Mouse (Mus musculus) urinary bladder, postnatal 25 days (tissue): ENCODE results near the gene Cdipt.

Source experiments
- DNase-seq: peaks from one replicate; pipeline ENCODE4 v3.0.0; 2022; ENCODE audit warnings: low spot score

Gene Cdipt

GRCm38 (mm10) chr7:126975950-126976866, 494 bp downstream of the Cdipt start, which contains the start of gene Cdiptos:
Gene Cdiptos, minus strand, starts transcription at chr7:126976098.
- peak; percentile 98 for DNase-seq

GRCm38 (mm10) chr7:126976878-126977459, 1.3 kb downstream of the Cdipt start:
- DNase-seq, result peak; percentile 14

GRCm38 (mm10) chr7:126978841-126979240, 3.1 kb downstream of the Cdipt start:
- no peak for DNase-seq

GRCm38 (mm10) chr7:126981601-126982000, 5.9 kb downstream of the Cdipt start:
- DNase-seq, result no peak

GRCm38 (mm10) chr7:126982054-126982453, 6.3 kb downstream of the Cdipt start:
- no peak for DNase-seq

- no peak for DNase-seq
Measured at GRCm38 (mm10) chr7:126983113-126983512, 7.4 kb downstream of the Cdipt start.

- no peak for DNase-seq
Measured at GRCm38 (mm10) chr7:126984667-126985444, 9.1 kb downstream of the Cdipt start.

- peak; percentile 21 for DNase-seq
Measured at GRCm38 (mm10) chr7:126986319-126986718, 10.6 kb downstream of the Cdipt start.

GRCm38 (mm10) chr7:126988816-126989215, 13.1 kb downstream of the Cdipt start:
- no peak for DNase-seq

GRCm38 (mm10) chr7:126996449-126996848, 20.7 kb downstream of the Cdipt start:
- no peak for DNase-seq

- no peak for DNase-seq
Measured at GRCm38 (mm10) chr7:126999568-126999967, 23.9 kb downstream of the Cdipt start.

- DNase-seq, result no peak
Measured at GRCm38 (mm10) chr7:127003620-127004019, 27.9 kb downstream of the Cdipt start.

- DNase-seq, result no peak
Measured at GRCm38 (mm10) chr7:127004122-127004875, 28.6 kb downstream of the Cdipt start.

- DNase-seq, result no peak
Measured at GRCm38 (mm10) chr7:127007313-127008024, 31.8 kb downstream of the Cdipt start.

- peak; percentile 48 for DNase-seq
Measured at GRCm38 (mm10) chr7:127008239-127009019, 32.7 kb downstream of the Cdipt start.

- no peak for DNase-seq
Measured at GRCm38 (mm10) chr7:127009307-127010085, 33.8 kb downstream of the Cdipt start.

- no peak for DNase-seq
Measured at GRCm38 (mm10) chr7:127011051-127011450, 35.3 kb downstream of the Cdipt start.

GRCm38 (mm10) chr7:127011717-127012116, 36.0 kb downstream of the Cdipt start:
- no peak for DNase-seq

- no peak for DNase-seq
Measured at GRCm38 (mm10) chr7:127012374-127012773, 36.7 kb downstream of the Cdipt start.
